Mouse (Mus musculus): ENCODE measurements at regions not wholly inside any gene's neighbourhood (a gene's known extent, or its start where the extent isn't known, plus 50 kb on each side); places are given as distances from the start of the nearest gene placed in this dataset. TPM values are rescaled to one million over a fixed set of nuclear protein-coding genes. Genes with fewer than 3 reads are reported as not detected.

DNA sequence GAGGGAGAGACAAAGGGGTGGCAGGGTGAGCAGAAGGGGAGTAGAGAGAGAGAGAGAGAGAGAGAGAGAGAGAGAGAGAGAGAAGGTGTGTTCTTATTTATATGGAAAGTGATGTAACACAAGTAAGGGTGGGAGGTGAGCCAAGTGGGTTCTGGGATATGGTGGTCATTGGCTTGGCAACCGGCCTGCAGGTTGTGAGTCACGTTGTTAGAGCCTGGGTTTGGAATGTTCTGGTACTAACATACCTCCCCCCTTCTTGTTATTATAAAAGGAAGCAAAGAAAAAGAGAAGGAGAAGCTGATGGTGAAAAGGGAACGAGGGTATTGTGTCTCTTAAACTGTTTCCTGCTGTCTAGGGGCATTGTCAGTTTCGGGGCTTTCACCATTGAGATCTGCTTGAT, 58.3 kb upstream of the Lemd2 start:
- no peaks in the 10 kb centered on the region for H3K4me1 ChIP-seq
- H3K36me3 ChIP-seq (replicated peaks) = no peaks in the 10 kb centered on the region
- no peak overlapping the region for H3K27ac ChIP-seq
- H3K4me3 ChIP-seq = no peak overlapping the region
- H3K9me3 ChIP-seq = no peaks in the 10 kb centered on the region
- no peak overlapping the region for H3K9ac ChIP-seq
- H3K4me2 ChIP-seq = no peak overlapping the region
- no peaks in the 10 kb centered on the region for H3K27me3 ChIP-seq (replicated peaks)
- WGBS = 72% methylated on average over 4 of the region's 4 CpGs
- no peak for ATAC-seq (replicated peaks)

DNA sequence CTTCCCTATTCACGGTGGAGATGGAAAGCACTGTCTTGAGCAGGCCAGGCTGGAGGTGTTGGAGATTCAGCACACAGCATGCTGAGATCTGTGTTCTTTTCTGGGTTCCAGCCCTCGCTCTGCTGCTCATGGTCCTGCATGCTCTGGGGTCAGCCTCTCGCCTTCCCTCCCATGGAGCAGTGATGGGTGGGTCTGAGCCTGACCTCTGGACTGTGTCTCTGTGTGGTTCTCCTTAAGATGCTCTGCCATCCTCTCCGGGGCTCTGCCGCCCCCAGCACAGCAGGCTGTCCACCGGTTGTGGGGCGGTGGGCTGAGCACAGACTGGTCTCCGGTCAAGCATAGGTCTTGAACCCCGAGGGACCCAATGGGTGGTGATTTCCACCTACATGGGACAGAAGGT, 57.7 kb upstream of the Lemd2 start:
- Histone ChIP-seq H3K4me3 (no peak overlapping the region), H3K4me1 (no peaks in the 10 kb centered on the region), H3K9ac (no peak overlapping the region), H3K9me3 (no peaks in the 10 kb centered on the region), H3K27me3 (replicated peaks) (no peaks in the 10 kb centered on the region), H3K4me2 (no peak overlapping the region), H3K27ac (no peak overlapping the region), H3K36me3 (replicated peaks) (no peaks in the 10 kb centered on the region)
- WGBS = 91% methylated on average over 9 of the region's 9 CpGs
- ATAC-seq (replicated peaks) = no peak

DNA sequence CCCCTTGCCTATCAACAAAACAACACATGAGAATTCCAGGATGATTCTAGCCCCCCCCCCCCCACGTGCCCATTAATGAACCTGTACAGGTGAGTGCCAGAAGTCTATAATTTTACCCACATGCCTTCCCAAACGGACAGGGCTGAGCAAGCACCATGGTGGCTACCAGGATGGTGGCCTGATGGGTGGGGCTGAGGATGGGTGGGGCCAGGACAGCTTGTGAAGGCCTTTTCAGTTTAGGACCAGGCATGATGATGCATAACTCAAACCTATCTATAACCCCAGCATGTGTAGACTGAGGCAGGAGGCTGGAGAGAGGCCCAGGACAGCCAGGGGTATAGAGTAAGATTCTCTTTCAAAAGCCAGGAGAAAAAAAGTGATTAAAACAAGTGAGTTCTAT, 57.0 kb upstream of the Lemd2 start:
- no peaks in the 10 kb centered on the region for H3K4me1 ChIP-seq
- no peaks in the 10 kb centered on the region for H3K27me3 ChIP-seq (replicated peaks)
- no peak for ATAC-seq (replicated peaks)
- no peaks in the 10 kb centered on the region for H3K9me3 ChIP-seq
- H3K9ac ChIP-seq = no peak overlapping the region
- no peak overlapping the region for H3K4me2 ChIP-seq
- no peak overlapping the region for H3K4me3 ChIP-seq
- H3K36me3 ChIP-seq (replicated peaks) = no peaks in the 10 kb centered on the region
- WGBS = 69% methylated on average over 2 of the region's 2 CpGs
- H3K27ac ChIP-seq = no peak overlapping the region

DNA sequence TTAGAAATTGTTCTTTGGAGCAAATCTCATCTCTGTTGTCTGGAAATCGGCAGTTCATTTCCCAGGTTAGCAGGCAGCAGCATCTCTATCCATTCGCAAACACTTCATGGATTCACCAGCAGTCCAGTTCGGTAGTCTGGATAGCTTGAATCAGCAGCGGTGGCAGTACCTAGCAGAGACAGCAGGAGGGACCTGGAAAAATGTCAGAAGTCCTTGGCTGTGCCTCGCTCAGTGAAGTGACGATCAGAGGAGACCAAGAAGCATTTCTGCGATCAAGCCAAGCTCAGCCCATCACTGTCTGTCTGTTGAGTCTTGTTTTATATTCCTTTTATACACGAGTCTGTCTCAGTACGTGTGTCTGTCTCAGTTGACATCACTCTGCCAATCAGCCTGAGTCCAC, 55.8 kb upstream of the Lemd2 start:
- no peaks in the 10 kb centered on the region for H3K9me3 ChIP-seq
- H3K27ac ChIP-seq = no peak overlapping the region
- no peaks in the 10 kb centered on the region for H3K4me1 ChIP-seq
- H3K4me2 ChIP-seq = no peak overlapping the region
- H3K4me3 ChIP-seq = no peak overlapping the region
- no peaks in the 10 kb centered on the region for H3K27me3 ChIP-seq (replicated peaks)
- 89% methylated on average over 9 of the region's 9 CpGs for WGBS
- no peak overlapping the region for H3K9ac ChIP-seq
- H3K36me3 ChIP-seq (replicated peaks) = no peaks in the 10 kb centered on the region
- ATAC-seq (replicated peaks) = no peak

DNA sequence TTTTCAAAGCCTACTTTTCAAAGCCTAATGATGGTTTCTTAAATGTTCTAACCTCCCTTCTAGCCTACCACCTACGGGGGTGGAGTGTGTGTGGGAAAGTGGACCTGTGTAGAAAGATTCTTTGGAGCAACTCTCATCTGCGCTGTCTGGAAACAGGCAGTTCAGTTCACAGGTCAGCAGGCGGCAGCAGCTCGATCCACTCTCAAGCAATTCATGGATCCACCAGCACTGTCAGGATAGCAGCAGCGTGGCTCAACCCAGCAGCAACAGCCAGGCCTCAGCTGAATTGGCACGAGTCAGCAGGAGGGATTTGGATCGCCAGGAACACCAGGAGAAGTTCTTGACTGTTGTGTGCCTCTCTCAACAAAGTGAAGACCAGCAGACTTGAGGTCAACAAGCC, 53.1 kb upstream of the Lemd2 start:
- 39% methylated on average over 7 of the region's 7 CpGs for WGBS
- Histone ChIP-seq H3K27ac (no peak overlapping the region), H3K4me3 (no peak overlapping the region), H3K36me3 (replicated peaks) (no peaks in the 10 kb centered on the region), H3K9ac (no peak overlapping the region), H3K4me1 (no peaks in the 10 kb centered on the region), H3K9me3 (no peaks in the 10 kb centered on the region), H3K4me2 (no peak overlapping the region), H3K27me3 (replicated peaks) (no peaks in the 10 kb centered on the region)
- peak; percentile 60 for ATAC-seq (replicated peaks)

DNA sequence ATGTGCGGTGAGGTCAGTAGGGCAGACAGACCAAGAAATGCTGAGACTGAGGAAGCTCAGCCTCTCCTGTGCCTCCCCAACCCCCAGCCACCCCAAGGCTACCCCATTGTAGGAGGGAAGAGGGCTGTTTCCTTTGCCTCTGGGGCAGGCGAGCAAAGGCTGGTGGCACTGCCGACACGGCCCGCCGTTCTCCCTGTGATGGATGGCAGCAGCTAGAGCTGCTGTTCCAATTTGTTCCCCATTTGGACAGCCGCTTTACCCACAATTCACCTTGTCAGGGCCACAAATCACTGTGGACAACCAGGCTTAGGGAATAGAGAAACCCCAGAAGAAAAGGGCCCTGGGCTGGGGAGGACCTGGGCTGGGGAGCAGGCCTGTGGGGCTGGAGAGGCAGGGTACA, 51.5 kb upstream of the Lemd2 start:
- Histone ChIP-seq H3K27ac (no peak overlapping the region), H3K4me3 (no peak overlapping the region), H3K9me3 (no peaks in the 10 kb centered on the region), H3K4me1 (peaks cover 3% of the 10 kb centered on the region), H3K36me3 (replicated peaks) (no peaks in the 10 kb centered on the region), H3K4me2 (no peak overlapping the region), H3K9ac (no peak overlapping the region), H3K27me3 (replicated peaks) (no peaks in the 10 kb centered on the region)
- 84% methylated on average over 7 of the region's 7 CpGs for WGBS
- ATAC-seq (replicated peaks) = no peak

Small RNAs in the stretch of these regions (microRNA-seq; reads per million reads assigned to microRNA genes)
- not detected for gene Mir7214
- gene Mir7216 = not detected
- gene Mir7217 = not detected
- not detected for gene Mir7218

All from midbrain, embryonic 15.5 days (tissue).